Mouse (Mus musculus) CH12.LX (cell line): ENCODE data around the gene Prodh2. TPM values are rescaled to one million over a fixed set of nuclear protein-coding genes. Genes with fewer than 3 reads are reported as not detected.

Experiments
- DNase-seq: peaks from one replicate; pipeline ENCODE4 v3.0.0-alpha.2; 2013; ENCODE audit errors: extremely low read depth
- H3K27ac ChIP-seq: 2 replicates; pipeline ENCODE4 v1.5.1; 2012; ENCODE audit warnings: low read depth, mild to moderate bottlenecking, control low read depth, moderate library complexity; ENCODE audit not compliant: insufficient read depth
- H3K27me3 ChIP-seq: replicated peaks from 2 replicates; pipeline ENCODE3; 2012; ENCODE audit warnings: inconsistent platforms
- H3K36me3 ChIP-seq, 2 experiments: replicated peaks in 1 of 2; 2 replicates each; pipeline versions ENCODE3 to v1.6.1; 2012; ENCODE audit warnings: inconsistent platforms in 1 of 2, low read length in 1 of 2, mild to moderate bottlenecking in 1 of 2, mixed read lengths in 1 of 2, moderate library complexity in 1 of 2; ENCODE audit not compliant: control insufficient read depth in 1 of 2, insufficient read depth in 1 of 2
- H3K4me1 ChIP-seq, 2 experiments: 2 replicates each; pipeline ENCODE4 v1.6.1; 2012; ENCODE audit warnings: inconsistent platforms in 1 of 2, moderate library complexity in 1 of 2; ENCODE audit not compliant: insufficient read depth in 2 of 2, control insufficient read depth in 1 of 2
- H3K4me2 ChIP-seq: 2 replicates; pipeline ENCODE4 v1.6.1; 2012; ENCODE audit warnings: low read depth, mild to moderate bottlenecking, control low read depth; ENCODE audit not compliant: poor library complexity, insufficient read depth, severe bottlenecking
- H3K4me3 ChIP-seq, 3 experiments: fragments of 150-350 bp in 1 of 3; sonication (generic) in 1 of 3; replicated peaks in 1 of 3; 2 replicates each; pipeline versions ENCODE3 to v1.5.1; 2011 to 2012; ENCODE audit warnings: low read depth in 2 of 3, low read length in 2 of 3, mild to moderate bottlenecking in 2 of 3, moderate library complexity in 2 of 3, control low read depth in 1 of 3, improper control_type of control experiment in 1 of 3, inconsistent platforms in 1 of 3, mixed read lengths in 1 of 3; ENCODE audit not compliant: poor library complexity in 1 of 3
- H3K79me2 ChIP-seq: replicated peaks from 2 replicates; pipeline ENCODE4 v1.6.1; 2012; ENCODE audit warnings: mild to moderate bottlenecking, moderate library complexity; ENCODE audit not compliant: control insufficient read depth, poor library complexity, insufficient read depth, severe bottlenecking; ENCODE audit errors: extremely low read depth
- H3K9ac ChIP-seq: 2 replicates; pipeline ENCODE4 v1.6.1; 2012; ENCODE audit warnings: low read depth, mild to moderate bottlenecking, control low read depth, moderate library complexity; ENCODE audit not compliant: insufficient read depth
- H3K9me3 ChIP-seq: replicated peaks from 2 replicates; pipeline ENCODE3; 2012; ENCODE audit warnings: low read length, inconsistent platforms, mixed read lengths
- CTCF ChIP-seq, 2 experiments: IDR thresholded peaks in 1 of 2; conservative IDR thresholded peaks in 1 of 2; 2 replicates each; pipeline ENCODE4 v1.5.1; 2011 to 2012; ENCODE audit warnings: low read depth in 2 of 2, low read length in 2 of 2, improper control_type of control experiment in 1 of 2, inconsistent platforms in 1 of 2, mild to moderate bottlenecking in 1 of 2, moderate library complexity in 1 of 2
- EP300 ChIP-seq: IDR thresholded peaks from 2 replicates; pipeline ENCODE4 v1.6.1; 2011; ENCODE audit warnings: low read length, improper control_type of control experiment
- IRF4 ChIP-seq: IDR thresholded peaks from 2 replicates; pipeline ENCODE4 v1.6.1; 2014; ENCODE audit warnings: low read depth, mild to moderate bottlenecking, inconsistent platforms, low read length, improper control_type of control experiment
- MXI1 ChIP-seq: IDR thresholded peaks from 2 replicates; pipeline ENCODE4 v1.6.1; 2011; ENCODE audit warnings: mild to moderate bottlenecking, low read depth, low read length, improper control_type of control experiment
- POLR2AphosphoS2 ChIP-seq: IDR thresholded peaks from 2 replicates; pipeline ENCODE4 v1.6.1; 2011; ENCODE audit warnings: low read depth, low read length, improper control_type of control experiment
- SIN3A ChIP-seq: IDR thresholded peaks from 2 replicates; pipeline ENCODE4 v1.6.1; 2012; ENCODE audit warnings: low read length, improper control_type of control experiment, inconsistent platforms
- TCF12 ChIP-seq: IDR thresholded peaks from 2 replicates; pipeline ENCODE4 v1.6.1; 2014; ENCODE audit warnings: low read depth, mild to moderate bottlenecking, inconsistent platforms, low read length, improper control_type of control experiment
- dilution Hi-C: fragments of 300-500 bp; cut with MboI; formaldehyde crosslinking; loops from 2 replicates; pipeline ENCODE4 v1.14.3; 2020; ENCODE audit warnings: low sequenced_read_pairs; ENCODE audit not compliant: extremely low pct_unique_long_range_greater_than_20kb, extremely low pct_ligation_motif_present
- in situ Hi-C: fragments of 300-500 bp; cut with MboI; formaldehyde crosslinking; loops from 3 replicates; pipeline ENCODE4 v1.14.3; 2019; ENCODE audit warnings: low sequenced_read_pairs, low pct_ligation_motif_present, low pct_unique_long_range_greater_than_20kb, mixed read lengths
- polyA plus RNA-seq: library from polyadenylated mRNA; unstranded; fragments of >175 nt; gene quantifications from 2 replicates; pipeline ENCODE4 v1.2.1, GENCODE M21; 2012; ENCODE audit warnings: low read depth; ENCODE audit not compliant: insufficient read length
- total RNA-seq, 2 experiments: library from RNA; depleted of rRNA; stranded (reverse); fragments of 300-350 nt in 1 of 2; fragments of >200 nt in 1 of 2; gene quantifications; 2 replicates each; pipeline ENCODE4 v1.2.3; 2012 to 2014

Gene Prodh2
- total and polyA plus RNA-seq, 3 experiments, result not detected

GRCm38 (mm10) chr7:30553021-30553589, 59.7 kb downstream of the Prodh2 start:
- peak overlapping the region; percentile 54 to 71 (median 70) for H3K4me3 ChIP-seq
- DNase-seq, result no peak
- peaks cover 32 to 55% of the 10 kb centered on the region in 2 experiments for H3K36me3 ChIP-seq
- peak overlapping the region; percentile 48 for H3K27ac ChIP-seq
- peak overlapping the region; percentile 82 for H3K4me2 ChIP-seq
- H3K27me3 ChIP-seq, result no peaks in the 10 kb centered on the region
- TF ChIP-seq SIN3A, result peak; percentile 3; the same call in 1 of the 2 replicates
- TF ChIP-seq TCF12, result no peak
- TF ChIP-seq MXI1, result 0 out of 2 replicates have a peak, but pooled peaks have one; percentile 60
- TF ChIP-seq, all 38 proteins: peak for 2
- Histone ChIP-seq H3K79me2 (peaks cover 1% of the 10 kb centered on the region), H3K9ac (peak overlapping the region; percentile 83), H3K4me1 (peaks cover 5 to 29% of the 10 kb centered on the region in 2 experiments; a peak in 3 of 4 replicates), H3K9me3 (no peaks in the 10 kb centered on the region)
- dilution Hi-C loops, result no loop called here
- in situ Hi-C loops, result no loop called here

DNA sequence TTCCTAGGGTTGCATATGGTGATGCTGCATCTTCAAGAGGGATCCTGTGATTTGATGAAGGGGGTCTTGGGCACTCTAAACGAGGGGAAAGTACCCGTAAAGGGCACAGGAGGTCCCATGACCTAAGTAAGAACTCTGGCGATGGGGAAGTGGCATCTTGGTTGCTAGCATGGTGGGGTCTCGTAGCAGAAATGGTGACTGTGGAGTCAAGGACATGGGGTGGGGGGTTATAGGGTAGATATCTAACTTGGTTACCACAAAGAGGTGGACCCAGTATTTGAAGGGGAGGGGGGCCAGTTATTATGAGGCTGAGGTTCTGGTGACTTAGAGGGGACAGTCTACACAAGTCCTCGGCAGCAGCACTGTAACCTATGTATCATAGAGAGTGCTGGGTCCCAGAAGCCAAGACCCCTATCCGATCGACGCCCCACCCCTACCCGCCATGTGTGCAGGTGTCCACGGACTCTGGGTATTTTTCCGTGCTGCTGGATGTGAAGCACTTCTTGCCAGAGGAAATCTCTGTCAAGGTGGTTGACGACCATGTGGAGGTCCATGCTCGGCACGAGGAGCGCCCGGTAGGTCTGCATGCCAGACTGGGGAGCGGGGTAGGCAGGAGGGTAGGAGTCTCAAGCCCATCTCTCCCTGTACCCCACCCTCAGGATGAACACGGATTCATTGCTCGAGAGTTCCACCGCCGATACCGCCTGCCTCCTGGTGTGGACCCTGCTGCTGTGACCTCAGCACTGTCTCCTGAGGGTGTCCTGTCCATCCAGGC, 60.6 kb downstream of the Prodh2 start:
- peaks cover 5 to 37% of the 10 kb centered on the region in 2 experiments; a peak in 3 of 4 replicates for H3K4me1 ChIP-seq
- peak overlapping the region in 1 of 3 experiments; percentile 71 for H3K4me3 ChIP-seq
- peak overlapping the region; percentile 83; the same call in 1 of the 2 replicates for H3K9ac ChIP-seq
- no peak overlapping the region for H3K27ac ChIP-seq
- TF ChIP-seq EP300 (no peak), POLR2AphosphoS2 (peak; percentile 41; the same call in 1 of the 2 replicates)
- peaks cover 10% of the 10 kb centered on the region for H3K79me2 ChIP-seq
- H3K36me3 ChIP-seq, result peaks cover 32 to 51% of the 10 kb centered on the region in 2 experiments
- DNase-seq, result no peak
- dilution Hi-C loops, result no loop called here
- no peaks in the 10 kb centered on the region for H3K9me3 ChIP-seq
- 0 out of 2 replicates have a peak overlapping the region, but pooled peaks have one; percentile 82 for H3K4me2 ChIP-seq
- in situ Hi-C loops, result no loop called here
- H3K27me3 ChIP-seq, result no peaks in the 10 kb centered on the region

- in situ Hi-C loops, result loop anchor here (5.0 kb wide), 1 partner anchor 50 kb away; no protein-coding TSS in a partner anchor
- no peak overlapping the region for H3K4me2 ChIP-seq
- no peaks in the 10 kb centered on the region for H3K27me3 ChIP-seq
- TF ChIP-seq IRF4, result no peak
- TF ChIP-seq CTCF (conservative IDR thresholded peaks at IDR 0.05 in 1 of 2, IDR thresholded peaks at IDR 0.05 in 1 of 2; ENCODE audit: low read depth in 2 of 2, low read length in 2 of 2), result peak in 1 of 2 experiments; percentile 46; a peak in 2 of 4 replicates
- TF ChIP-seq, all 38 proteins: peak for 1
- H3K4me1 ChIP-seq, result peaks cover 5 to 39% of the 10 kb centered on the region in 2 experiments; a peak in 3 of 4 replicates
- no peaks in the 10 kb centered on the region for H3K9me3 ChIP-seq
- peaks cover 32 to 48% of the 10 kb centered on the region in 2 experiments for H3K36me3 ChIP-seq
- no peak overlapping the region for H3K27ac ChIP-seq
- H3K9ac ChIP-seq, result no peak overlapping the region
- peaks cover 19% of the 10 kb centered on the region for H3K79me2 ChIP-seq
- no peak overlapping the region for H3K4me3 ChIP-seq
- DNase-seq, result no peak
- dilution Hi-C loops, result no loop called here
Observed at GRCm38 (mm10) chr7:30556894-30557536, 63.6 kb downstream of the Prodh2 start.
